Mouse (Mus musculus) liver, embryonic 14.5 days (tissue): ENCODE data around the gene Dpp8. TPM values are rescaled to one million over a fixed set of nuclear protein-coding genes. Genes with fewer than 3 reads are reported as not detected.
"Not testable (repeated sequence)": the region's sequence is repeated elsewhere in the genome, so short reads cannot be mapped to it uniquely, and the experiment has no call there.

Source experiments
- ATAC-seq: fragments of 200-750 bp; cut with Nextera tagmentation; 2 replicates; pipeline ENCODE4 v1.8.0; 2017; ENCODE audit warnings: moderate number of reproducible peaks, mild to moderate bottlenecking, moderate library complexity; ENCODE audit not compliant: insufficient read depth
- DNase-seq, 3 experiments: peaks; one replicate each; pipeline ENCODE4 v3.0.0-alpha.2; 2012 to 2013; ENCODE audit warnings: low read depth in 3 of 3, low spot score in 3 of 3
- H3K27ac ChIP-seq: fragments of 300-500 bp; sonication (generic); 2 replicates; pipeline ENCODE4 v1.5.1; 2014; ENCODE audit warnings: moderate library complexity, mild to moderate bottlenecking, control low read depth, inconsistent platforms
- H3K27me3 ChIP-seq: fragments of 300-500 bp; sonication (generic); 2 replicates; pipeline ENCODE4 v1.6.1; 2014; ENCODE audit warnings: mild to moderate bottlenecking, low read length, moderate library complexity; ENCODE audit not compliant: control insufficient read depth, insufficient read depth
- H3K36me3 ChIP-seq: fragments of 300-500 bp; sonication (generic); replicated peaks from 2 replicates; pipeline ENCODE4 v1.6.1; 2014; ENCODE audit warnings: low read depth; ENCODE audit not compliant: control insufficient read depth, insufficient read depth
- H3K4me1 ChIP-seq, 2 experiments: fragments of 200-500 bp in 1 of 2; fragments of 300-500 bp in 1 of 2; sonication (generic) in 1 of 2; replicated peaks; 2 replicates each; pipeline ENCODE4 v1.6.1; 2012 to 2014; ENCODE audit warnings: antibody characterized with exemption in 1 of 2, inconsistent platforms in 1 of 2, low read length in 1 of 2; ENCODE audit not compliant: control insufficient read depth in 2 of 2, insufficient read depth in 2 of 2
- H3K4me2 ChIP-seq: fragments of 300-500 bp; sonication (generic); 2 replicates; pipeline ENCODE4 v1.6.1; 2014; ENCODE audit warnings: low read depth, mild to moderate bottlenecking, control low read depth, moderate library complexity
- H3K4me3 ChIP-seq, 2 experiments: fragments of 200-500 bp in 1 of 2; fragments of 300-500 bp in 1 of 2; sonication (generic) in 1 of 2; 2 replicates each; pipeline ENCODE4 v1.5.1; 2012 to 2014; ENCODE audit warnings: low read depth in 2 of 2, low read length in 2 of 2, mild to moderate bottlenecking in 2 of 2, control low read depth in 1 of 2, inconsistent platforms in 1 of 2, moderate library complexity in 1 of 2; ENCODE audit not compliant: insufficient read depth in 1 of 2
- H3K9ac ChIP-seq: fragments of 300-500 bp; sonication (generic); replicated peaks from 2 replicates; pipeline ENCODE4 v1.6.1; 2014; ENCODE audit warnings: mild to moderate bottlenecking, control low read depth, moderate library complexity
- H3K9me3 ChIP-seq: fragments of 300-500 bp; sonication (generic); 2 replicates; pipeline ENCODE4 v1.6.1; 2016; ENCODE audit warnings: low read length, mixed read lengths; ENCODE audit not compliant: control insufficient read depth
- CTCF ChIP-seq: IDR thresholded peaks from 2 replicates; pipeline ENCODE4 v1.5.1; 2016; ENCODE audit warnings: antibody characterized with exemption, low read depth, control low read depth
- EP300 ChIP-seq: IDR thresholded peaks from 2 replicates; pipeline ENCODE4 v1.6.1; 2016; ENCODE audit warnings: antibody characterized with exemption, low read depth
- WGBS: fragments of 180-500 bp; shearing (Covaris S2); extraction: QIAGEN DNeasy Blood & Tissue Kit; methylation state at CpG from one replicate; pipeline ENCODE4 v1.1.7; 2014; ENCODE audit not compliant: insufficient replicate concordance; 5-methylcytosine and 5-hydroxymethylcytosine counted together
- polyA plus RNA-seq, 2 experiments: library from polyadenylated mRNA; depleted of rRNA in 1 of 2; stranded (reverse) in 1 of 2; unstranded in 1 of 2; fragments of >200 nt; fragmentation: Nextera tagmentation in 1 of 2; extraction: Ambion mirVana in 1 of 2; gene quantifications; 2 replicates each; pipeline versions ENCODE4 v1.2.1 to v1.2.3; 2012 to 2014

Dpp8 gene
- polyA plus RNA-seq, 2 experiments = 11.7 to 18.5 TPM

DNA sequence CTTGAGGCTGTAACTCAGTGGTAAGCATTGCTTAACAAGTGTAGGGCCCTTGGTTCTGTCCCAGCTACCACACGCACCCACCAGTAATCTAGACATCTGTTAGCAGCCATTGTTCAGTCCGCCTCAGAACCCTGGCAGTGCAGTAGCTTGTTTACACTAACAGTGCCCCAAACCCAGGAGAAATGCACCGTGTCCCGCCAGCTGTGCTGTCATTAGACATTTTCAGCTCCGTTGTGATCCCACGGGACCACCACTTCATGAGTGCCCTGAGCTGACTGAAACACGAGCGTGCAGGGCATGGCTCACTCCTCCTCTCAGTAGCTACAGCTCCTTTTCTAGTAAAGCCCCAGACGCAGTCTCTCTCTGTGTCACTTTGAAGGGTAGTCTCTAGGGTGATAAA, 41.3 kb downstream of the Dpp8 start:
- Histone ChIP-seq H3K27me3 (no peaks in the 10 kb centered on the region), H3K4me3 (no peak overlapping the region), H3K36me3 (peaks cover 46% of the 10 kb centered on the region), H3K27ac (no peak overlapping the region), H3K4me2 (no peak overlapping the region), H3K9ac (no peak overlapping the region), H3K4me1 (peaks cover 25 to 28% of the 10 kb centered on the region in 2 experiments), H3K9me3 (no peaks in the 10 kb centered on the region)
- no peak for TF ChIP-seq CTCF
- TF ChIP-seq EP300 = no peak
- 83% methylated on average over 9 of the region's 9 CpGs for WGBS
- DNase-seq = no peak
- ATAC-seq = no peak

DNA sequence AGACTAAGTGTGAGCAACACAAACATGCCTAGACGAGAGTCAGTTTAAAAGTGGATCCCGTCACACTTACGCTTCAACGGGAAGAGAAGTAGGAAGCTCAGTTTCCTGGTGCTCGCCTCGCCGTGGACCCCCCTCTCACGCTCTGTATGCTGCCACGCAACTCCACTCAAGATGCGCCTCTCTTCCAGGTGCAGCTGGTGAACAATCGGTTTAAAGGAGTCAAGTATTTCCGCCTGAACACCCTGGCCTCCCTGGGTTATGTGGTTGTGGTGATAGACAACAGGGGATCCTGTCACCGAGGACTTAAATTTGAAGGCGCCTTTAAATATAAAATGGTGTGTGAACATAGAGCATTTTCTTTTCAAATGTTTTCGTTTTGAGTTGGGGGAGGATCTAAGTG, 42.0 kb downstream of the Dpp8 start:
- DNase-seq (no peak), ATAC-seq (no peak)
- H3K9ac ChIP-seq = no peak overlapping the region
- WGBS = 67% methylated on average over 15 of the region's 15 CpGs
- peaks cover 46% of the 10 kb centered on the region for H3K36me3 ChIP-seq
- no peaks in the 10 kb centered on the region for H3K9me3 ChIP-seq
- peaks cover 19 to 22% of the 10 kb centered on the region in 2 experiments for H3K4me1 ChIP-seq
- no peaks in the 10 kb centered on the region for H3K27me3 ChIP-seq
- H3K4me3 ChIP-seq = no peak overlapping the region
- H3K27ac ChIP-seq = no peak overlapping the region
- no peak overlapping the region for H3K4me2 ChIP-seq
- no peak for TF ChIP-seq EP300
- no peak for TF ChIP-seq CTCF

DNA sequence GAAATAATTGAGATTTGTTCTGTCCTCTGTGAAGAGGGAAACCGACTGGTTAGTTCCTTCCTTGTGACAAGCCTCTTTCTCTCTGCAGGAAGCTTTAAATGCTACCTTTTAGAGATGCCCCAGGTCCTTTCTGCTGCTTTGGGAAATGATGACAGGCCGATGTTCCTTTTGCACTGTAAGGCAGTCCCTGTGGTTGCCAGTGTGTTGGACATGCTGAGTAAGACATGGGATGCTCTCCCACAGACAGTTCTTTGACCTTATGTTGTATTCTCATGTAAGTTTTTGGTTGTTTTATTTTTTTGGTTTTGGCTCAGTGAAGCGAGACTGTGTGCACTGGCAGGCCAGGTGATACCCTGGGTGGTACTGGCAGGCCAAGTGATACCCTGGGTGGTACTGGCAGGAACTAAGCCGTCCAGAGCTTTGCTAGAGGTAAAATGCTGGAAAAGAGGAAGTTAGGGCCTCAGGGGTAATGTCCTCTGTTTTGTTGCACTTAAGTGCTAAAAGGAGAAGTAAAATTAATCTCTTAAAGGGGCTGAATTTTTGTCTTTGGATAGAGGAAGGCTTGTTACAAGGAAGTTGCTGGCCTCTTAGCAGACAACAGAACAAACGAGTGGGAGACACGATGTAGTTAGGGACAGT, 42.8 kb downstream of the Dpp8 start:
- WGBS = 42% methylated on average over 6 of the region's 6 CpGs
- peaks cover 15 to 17% of the 10 kb centered on the region in 2 experiments for H3K4me1 ChIP-seq
- TF ChIP-seq CTCF (no peak), EP300 (no peak)
- H3K36me3 ChIP-seq = peaks cover 49% of the 10 kb centered on the region
- no peak overlapping the region for H3K4me2 ChIP-seq
- no peak for DNase-seq
- H3K4me3 ChIP-seq = no peak overlapping the region
- ATAC-seq = no peak
- H3K27me3 ChIP-seq = no peaks in the 10 kb centered on the region
- no peaks in the 10 kb centered on the region for H3K9me3 ChIP-seq
- no peak overlapping the region for H3K9ac ChIP-seq
- no peak overlapping the region for H3K27ac ChIP-seq

DNA sequence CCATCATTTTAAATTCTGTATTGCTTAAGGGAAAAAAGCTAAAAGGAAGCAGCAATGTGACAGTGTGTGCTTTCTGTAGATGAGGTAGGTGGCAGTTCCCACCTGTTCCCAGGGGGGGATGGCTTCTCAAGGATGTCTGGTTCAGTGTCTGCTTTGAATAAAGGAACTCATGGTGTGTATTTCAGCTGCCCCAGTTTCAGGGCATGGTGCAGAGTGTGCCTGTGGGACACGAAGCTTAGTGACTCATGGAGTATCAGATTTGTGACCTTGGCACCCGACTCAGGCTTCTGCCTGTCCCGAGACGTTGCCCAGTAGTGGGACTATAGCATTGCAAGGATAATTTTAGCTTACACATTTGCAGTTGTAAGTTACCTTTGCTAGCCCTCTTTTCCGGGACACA, 45.3 kb downstream of the Dpp8 start:
- H3K36me3 ChIP-seq = peaks cover 54% of the 10 kb centered on the region

DNA sequence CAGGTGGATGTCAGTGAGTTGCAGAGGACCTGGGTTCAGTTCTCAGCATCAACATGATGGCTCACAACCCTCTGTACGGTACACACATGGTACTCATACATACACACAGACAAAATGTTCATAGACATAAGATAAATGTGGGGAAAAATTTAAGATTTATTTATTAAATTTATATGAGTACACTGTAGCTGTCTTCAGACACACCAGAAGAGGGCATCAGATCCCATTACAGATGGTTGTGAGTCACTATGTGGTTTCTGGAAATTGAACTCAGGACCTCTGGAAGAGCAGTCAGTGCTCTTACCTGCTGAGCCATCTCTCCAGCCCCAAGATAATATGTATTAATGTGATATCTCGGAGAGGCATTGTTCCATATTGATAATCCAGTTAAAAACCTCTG, 47.9 kb downstream of the Dpp8 start:
- H3K9ac ChIP-seq, H3K27me3 ChIP-seq, H3K9me3 ChIP-seq, ATAC-seq, H3K4me1 ChIP-seq, H3K27ac ChIP-seq, H3K4me2 ChIP-seq, H3K4me3 ChIP-seq, DNase-seq: not testable (repeated sequence)
- peaks cover 51% of the 10 kb centered on the region for H3K36me3 ChIP-seq
- 83% methylated on average over 2 of the region's 2 CpGs for WGBS

More for the DNA sequence above, 45.3 kb downstream of the Dpp8 start:
- Histone ChIP-seq H3K27ac (no peak overlapping the region), H3K4me1 (no peaks in the 10 kb centered on the region), H3K4me2 (no peak overlapping the region), H3K4me3 (no peak overlapping the region), H3K9ac (no peak overlapping the region), H3K27me3 (no peaks in the 10 kb centered on the region), H3K9me3 (no peaks in the 10 kb centered on the region)
- TF ChIP-seq EP300 = no peak
- TF ChIP-seq CTCF = no peak
- 83% methylated on average over 5 of the region's 5 CpGs for WGBS
- DNase-seq (no peak), ATAC-seq (no peak)
